Mouse (Mus musculus) gastrocnemius, postnatal 14 days (tissue): Measurements from ENCODE around the gene Utp6. TPM values are rescaled to one million over a fixed set of nuclear protein-coding genes. Genes with fewer than 3 reads are reported as not detected.

ENCODE experiments used
- DNase-seq: peaks from one replicate; pipeline ENCODE4 v3.0.0; 2021; ENCODE audit warnings: mixed read lengths
- intact Hi-C: fragments of 180-260 bp; cut with DNase I; formaldehyde crosslinking; loops from one replicate; pipeline ENCODE4 v1.15.1; 2025; ENCODE audit warnings: low total_unique reads
- total RNA-seq, 2 experiments: library from RNA; stranded (reverse); gene quantifications; 2 replicates each; pipeline ENCODE4 v1.2.3; 2021

The Utp6 gene
- total RNA-seq, 2 experiments from 2014 or later: 30.8 to 35.4 TPM

DNA sequence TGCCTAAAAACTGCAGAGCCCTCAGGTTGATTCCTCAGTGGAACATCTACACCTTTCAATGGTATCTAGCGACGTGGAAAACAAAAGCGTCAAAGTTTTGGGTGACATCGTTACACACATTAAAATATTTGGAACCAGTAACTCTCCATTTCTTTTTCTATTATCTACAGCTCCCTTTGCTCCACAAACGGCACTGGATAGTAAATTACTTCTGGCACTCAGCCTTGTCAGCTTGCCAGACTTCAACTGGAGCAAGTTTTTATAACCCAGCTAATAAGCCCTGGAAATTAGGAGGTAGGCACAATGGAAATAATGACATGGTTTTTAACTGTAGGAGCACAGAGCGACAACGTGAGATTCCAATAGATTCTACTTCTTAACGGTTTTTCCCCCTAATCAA is 3.7 kb upstream of the Utp6 start:
- intact Hi-C loops: no loop called here
- peak; percentile 11 for DNase-seq

DNA sequence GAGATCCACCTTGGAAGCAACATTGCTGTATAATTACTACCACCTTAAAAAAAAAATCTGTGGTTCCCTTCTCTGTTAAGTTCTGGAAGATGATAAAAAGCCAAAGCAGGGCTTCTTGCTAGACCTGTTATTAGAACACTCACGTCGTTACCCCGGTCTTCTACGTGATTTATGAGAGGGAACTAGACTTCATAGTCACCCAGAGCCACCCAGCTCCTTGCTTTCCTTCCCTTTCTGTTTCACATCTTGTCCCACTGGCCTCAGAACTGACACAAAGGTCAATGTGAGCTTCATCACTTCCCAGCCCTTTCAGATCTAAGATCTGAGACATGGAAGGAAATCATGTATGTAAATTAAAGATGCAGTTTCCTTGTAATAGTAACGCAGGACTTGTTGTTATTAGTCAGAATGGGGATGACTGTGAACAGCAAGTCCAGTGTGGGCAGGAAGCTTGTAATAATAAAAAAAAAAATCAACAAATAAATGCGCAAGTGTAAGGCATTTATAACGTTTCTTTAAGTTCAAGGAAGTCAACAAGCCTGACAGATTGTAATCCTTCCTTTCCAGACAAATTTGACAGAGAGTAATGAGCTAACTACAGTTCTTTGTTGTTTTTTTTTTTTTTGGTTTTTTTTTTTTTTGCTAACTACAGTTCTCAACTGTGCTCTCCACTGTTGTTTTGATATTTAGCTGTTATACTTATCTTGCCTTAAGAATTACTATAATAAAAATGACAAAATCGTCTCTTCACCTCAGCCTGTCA is 1.2 kb upstream of the Utp6 start:
- intact Hi-C loops: no loop called here
- DNase-seq: no peak

DNA sequence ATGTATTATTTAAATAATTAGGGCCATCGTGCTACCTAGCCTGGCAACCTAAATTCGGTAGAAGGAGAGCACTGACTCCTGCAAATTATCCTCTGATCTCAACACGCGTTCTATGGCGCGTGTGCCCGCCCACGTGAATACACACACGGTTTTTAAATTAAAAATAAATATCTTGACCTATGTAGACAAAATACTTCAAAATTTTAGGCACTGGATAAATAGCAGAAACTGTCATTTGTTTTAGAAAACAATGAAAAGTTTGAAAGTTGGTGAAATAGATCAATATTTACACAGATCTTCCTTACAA is 640 bp upstream of the Utp6 start:
- DNase-seq: no peak
- intact Hi-C loops: no loop called here

DNA sequence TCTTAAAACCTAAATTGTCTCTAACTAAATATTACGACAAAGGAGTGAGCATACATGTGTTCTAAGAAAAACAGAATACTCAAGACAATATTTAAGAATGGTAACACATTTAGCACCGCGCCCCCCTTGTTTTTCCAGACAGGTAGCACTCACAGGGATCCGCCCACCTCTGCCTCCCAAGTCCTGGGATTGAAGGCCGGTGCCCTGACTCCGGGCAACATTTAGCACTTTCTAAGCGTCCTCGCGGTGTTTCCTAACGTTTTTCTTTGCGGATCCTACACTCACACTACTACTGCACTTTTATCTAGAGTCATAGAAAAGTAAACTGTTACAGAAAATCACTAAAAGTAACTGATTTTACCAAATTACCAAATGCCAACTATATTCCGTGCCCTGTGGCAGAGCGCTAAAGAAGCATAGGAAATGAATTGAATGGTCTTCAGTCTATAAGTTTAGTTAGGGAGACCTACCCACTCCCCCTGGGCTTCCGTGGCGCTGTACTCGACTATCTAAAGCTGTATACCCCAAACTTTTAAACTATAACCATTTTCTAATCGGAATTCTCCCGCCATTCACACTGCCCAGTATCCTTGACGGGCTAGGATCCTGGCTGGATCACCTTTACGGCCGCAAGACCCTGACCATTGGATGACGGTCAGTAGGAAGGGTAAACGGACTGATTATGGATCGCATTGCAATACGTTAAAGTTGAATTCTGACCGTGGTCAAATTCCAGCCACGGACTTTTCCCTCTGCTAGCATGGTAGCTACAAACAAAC is 655 bp downstream of the Utp6 start:
- DNase-seq: no peak
- intact Hi-C loops: no loop called here

DNA sequence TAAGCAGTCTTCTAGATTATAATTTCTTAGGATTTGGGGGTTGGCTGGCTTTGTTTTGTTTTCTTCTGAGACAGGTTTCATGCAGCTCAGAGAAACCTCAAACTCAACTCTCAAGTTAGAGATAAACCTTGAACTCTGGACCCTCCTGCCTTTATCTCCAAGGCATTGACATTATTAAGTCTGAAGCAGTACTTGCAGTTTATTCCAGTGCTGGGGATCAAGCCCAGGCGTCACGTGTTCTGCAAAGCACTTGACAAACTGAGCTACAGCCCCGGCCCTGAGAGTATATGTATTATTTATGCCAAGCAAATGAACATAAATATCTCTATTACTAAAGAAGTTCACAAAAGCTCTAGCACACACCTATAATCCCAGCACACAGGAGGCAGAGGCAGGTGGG is 14.9 kb downstream of the Utp6 start:
- DNase-seq: no peak
- intact Hi-C loops: no loop called here

DNA sequence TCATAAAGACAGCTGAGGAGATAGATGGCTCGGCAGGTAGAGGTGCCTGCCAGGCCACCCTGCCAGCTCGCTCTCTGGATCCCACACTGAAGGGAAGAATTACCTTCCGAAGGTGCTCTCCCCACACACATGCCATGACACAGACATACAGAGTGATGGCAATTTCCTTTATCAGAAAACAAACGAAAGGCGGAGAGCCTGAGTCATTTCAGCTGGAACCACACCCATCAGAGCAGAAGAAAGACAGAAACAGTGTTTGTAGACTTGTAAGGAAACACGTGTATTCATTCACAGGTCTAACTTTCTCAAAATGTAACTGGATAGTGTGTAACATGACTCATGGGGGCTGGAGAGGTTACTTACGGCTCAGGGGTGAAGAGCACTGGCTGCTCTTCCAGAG is 18.6 kb downstream of the Utp6 start:
- intact Hi-C loops: no loop called here
- DNase-seq: no peak

DNA sequence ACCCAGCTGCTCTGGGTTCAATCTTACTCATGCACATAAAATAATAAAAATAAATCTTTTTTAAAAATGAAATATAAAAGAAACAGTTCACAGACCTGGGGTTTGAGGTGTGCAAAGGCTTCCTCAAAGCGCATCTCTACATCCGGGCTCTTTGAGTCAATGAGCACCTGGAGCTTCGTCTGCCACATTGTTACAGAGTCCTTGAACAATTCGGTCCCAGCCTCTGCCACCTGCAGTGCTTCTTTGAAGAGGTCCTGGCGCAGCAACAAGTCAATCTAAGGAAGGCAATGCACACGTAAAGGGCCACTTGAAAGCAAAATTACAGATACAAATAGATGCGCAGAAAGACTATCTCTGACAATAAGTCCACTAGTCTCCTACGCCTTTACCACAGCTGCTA is 19.1 kb downstream of the Utp6 start:
- intact Hi-C loops: no loop called here

DNA sequence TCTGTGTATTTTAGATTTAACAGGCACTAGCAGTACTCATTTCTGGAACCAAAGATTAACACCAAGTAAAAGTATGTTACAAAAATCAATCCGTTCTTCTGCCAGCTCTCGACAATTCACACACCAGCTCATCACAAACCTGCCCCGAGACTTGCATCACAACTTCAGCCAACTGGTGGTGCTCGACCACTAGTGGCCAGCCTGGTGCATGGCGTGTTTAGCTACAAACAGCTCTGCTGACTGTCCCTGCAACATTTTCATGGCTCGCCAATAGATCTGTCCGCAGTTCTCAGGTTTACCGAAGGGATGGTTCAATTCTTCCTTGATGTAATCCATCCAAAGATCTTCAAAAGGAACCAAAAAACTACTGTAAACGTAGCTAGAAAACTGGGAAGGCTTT is 26.4 kb downstream of the Utp6 start:
- no peak for DNase-seq
- intact Hi-C loops: no loop called here

More for the DNA sequence above, 19.1 kb downstream of the Utp6 start:
- no peak for DNase-seq

DNA sequence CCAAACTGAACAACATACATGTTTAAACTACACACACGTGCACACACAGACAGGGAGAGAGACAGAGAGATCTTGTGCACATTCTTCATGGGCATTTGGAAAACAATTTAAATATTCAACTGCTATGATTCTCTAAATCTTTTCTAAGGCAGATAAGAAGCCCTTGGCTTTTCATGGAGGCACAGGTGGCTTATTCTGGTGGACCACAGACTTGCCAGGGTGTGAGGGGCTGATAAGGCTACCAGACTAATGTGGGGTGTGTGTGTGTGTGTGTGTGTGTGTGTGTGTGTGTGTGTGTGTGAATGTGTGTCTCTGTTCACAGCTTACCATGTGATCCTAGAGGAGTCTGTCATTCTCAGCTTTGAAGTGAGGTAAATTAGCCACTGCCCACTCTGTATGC is 39.4 kb downstream of the Utp6 start:
- intact Hi-C loops: loop anchor here (5.0 to 10.0 kb wide), 2 partner anchors 210 to 308 kb away; no protein-coding TSS in a partner anchor
- no peak for DNase-seq

DNA sequence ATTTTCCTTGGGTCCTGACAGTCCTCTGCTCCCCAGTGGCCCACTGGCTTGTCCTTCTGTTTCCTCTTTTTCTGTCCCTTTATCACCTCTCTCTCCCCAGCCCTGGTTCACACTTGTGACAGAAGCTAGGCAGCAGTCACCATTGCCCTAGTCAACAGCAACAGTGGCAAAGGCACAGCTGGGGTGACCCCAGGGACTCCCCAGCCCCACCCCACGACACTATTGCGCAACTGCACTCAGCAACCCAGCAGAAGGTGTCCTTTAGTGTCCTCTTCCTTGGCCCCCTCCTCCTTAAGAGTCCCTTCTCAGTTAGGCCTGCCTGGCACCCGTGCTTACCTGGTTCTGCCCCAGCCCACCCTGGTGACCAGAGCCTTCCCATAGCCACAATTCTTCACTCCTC is 40.0 kb downstream of the Utp6 start:
- intact Hi-C loops: loop anchor here (5.0 to 10.0 kb wide), 2 partner anchors 210 to 307 kb away; no protein-coding TSS in a partner anchor
- no peak for DNase-seq

DNA sequence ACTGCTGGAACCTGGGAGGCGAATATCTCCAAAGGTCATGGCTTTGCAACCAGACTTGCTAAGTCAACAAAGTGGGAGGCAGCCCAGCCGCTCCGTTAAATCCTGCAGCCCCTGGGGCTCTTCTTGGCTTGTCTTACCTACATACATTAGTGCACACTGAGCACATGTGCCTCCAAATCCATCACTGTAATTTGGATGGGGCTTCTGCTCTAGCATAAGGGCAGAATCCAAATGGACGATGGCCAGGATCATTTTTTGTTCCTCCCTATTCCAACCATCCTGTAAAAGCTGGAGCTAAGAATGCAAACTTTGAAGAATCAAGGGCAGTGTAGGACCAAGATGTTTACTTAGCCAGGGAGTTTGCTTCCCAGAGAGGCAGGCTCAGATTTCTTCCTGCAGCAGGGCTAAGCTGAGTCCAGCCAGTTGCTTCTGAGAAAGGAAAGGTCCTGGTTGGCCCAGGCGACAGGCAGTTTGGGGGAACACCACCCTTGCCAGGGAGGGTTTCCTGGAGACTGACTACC is 41.6 kb downstream of the Utp6 start:
- intact Hi-C loops: loop anchor here (5.0 to 10.0 kb wide), 2 partner anchors 208 to 306 kb away; no protein-coding TSS in a partner anchor

DNA sequence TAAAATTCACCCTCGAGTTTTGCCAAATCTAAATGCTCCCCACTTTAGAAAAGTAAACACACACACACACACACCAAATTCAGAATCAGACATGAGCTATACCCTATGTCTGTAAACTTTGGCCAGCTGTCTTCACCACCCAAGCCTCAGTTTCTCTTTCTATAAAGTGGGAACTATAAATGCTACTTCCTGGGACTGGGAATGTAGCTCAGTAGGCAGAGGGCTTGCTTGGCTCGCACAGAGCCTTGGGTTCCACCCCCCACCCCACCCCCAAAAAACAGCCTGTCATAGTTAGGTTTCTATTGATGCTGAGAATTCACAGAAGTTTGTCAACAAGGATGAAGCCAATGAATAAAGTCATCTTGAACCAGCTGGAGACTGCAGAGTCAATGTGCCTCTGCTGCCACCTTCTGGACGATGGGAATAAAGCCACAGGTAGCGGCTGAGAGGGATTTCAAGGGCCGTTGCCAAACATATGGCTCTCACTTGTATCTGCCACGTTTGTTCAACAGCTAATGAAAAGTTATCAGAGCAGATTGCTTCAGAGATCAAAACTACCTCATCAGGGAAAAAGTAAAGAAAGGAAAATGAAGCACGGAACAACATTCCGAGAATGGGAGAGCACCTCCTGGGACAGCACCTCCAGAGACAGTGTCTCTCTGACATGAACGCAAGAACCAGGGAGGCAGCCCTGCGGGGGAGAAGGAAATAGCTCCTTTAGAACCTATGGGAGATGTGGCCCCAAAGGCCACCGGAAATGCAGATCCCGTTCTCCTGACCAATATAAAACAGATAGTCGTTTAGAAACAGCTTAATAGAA is 42.3 kb downstream of the Utp6 start:
- DNase-seq: peak; percentile 82
- intact Hi-C loops: loop anchor here (5.0 to 10.0 kb wide), 3 partner anchors 115 to 305 kb away; no protein-coding TSS in a partner anchor

More for the DNA sequence above, 41.6 kb downstream of the Utp6 start:
- no peak for DNase-seq

DNA sequence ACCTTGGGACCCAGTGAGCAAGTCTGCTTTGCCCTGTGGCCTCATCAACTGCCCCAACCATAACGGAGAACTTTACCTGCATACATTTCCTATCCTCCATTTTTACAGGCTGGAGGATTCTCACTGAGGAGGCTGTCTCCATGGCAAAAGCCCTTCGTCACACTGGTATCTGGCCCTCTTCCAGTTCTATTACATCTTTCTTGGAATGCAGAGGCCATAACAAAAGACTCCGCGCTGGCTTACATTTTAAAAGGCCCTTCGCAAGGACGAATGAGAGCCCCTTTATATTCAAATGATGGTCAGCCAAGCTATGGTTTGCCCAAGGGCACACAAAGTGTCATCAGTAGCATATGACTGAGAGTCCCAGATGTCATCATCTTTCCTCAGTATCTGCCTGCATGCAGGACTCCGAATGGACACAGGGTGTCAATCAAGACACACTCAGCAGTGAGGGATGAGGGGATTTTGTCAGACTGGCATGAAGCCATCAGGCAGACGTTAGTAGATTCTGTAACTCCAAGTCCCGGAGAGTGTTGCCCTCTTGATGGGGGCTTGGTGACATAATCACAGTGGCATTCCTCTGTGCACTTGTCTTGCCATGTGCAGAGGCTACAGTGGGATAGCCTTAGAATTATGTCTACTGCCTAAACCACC is 46.4 kb downstream of the Utp6 start:
- intact Hi-C loops: loop anchor here (10.0 kb wide), 1 partner anchor 111 kb away; no protein-coding TSS in a partner anchor
- no peak for DNase-seq

DNA sequence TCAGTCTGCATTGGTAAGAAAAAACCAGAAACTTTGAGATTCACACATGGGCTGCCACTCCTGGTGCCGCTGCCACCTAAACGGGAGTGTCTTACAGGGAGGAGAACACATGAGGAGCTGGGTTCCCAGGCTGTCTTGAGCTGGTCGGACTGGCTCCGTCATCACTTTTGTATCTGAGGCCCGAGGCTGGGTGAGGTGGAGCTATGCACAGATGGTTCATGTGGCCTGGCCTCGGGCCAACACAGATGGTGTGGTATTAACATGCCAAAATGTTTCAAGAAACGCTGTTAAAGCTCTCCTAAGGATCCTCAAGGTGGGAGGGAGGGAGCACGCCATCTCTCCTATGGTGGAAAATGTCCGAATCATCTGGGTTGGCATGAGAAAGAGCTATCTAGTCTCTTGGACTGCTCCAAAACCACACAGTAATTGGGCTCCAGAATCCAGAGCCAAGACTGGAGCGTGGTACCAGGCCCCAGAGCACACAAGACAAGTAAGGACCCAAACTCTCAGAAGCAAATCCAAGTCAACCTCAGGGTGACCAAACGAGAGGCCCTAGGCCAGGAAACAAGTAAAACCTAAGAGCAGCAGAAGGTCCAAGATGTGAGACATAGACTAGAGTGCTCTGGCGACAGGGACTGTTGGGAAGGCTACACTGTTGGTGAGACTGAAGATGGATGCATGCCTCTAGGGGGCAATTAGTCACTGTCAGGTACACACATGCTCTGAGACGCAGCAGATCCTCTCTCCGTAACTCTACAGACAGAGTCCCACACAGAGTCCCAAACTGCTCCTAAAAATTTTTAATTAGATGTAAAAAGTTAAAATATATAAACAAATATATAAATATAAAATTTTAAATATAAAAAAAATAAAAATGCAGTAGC is 53.3 kb downstream of the Utp6 start:
- peak; percentile 57 for DNase-seq
- intact Hi-C loops: no loop called here

DNA sequence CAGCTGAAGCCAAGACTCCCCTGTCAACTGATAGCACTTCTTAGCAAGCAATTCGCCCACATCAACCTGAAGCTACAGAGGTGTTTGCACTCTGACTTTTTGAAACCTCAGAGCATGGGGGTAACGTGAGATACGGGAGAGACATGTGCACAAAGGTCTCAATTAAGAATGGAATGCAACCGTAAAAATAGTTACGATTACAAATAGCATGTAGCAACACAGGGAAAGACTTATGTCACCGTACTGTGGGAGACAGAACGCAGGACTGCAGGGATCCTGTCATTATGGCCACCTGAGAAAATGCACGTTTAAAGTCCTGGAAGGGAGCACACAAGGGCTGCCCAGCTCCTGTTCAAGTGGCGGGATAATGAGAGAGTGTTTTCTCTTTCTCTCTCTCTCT is 55.3 kb downstream of the Utp6 start:
- intact Hi-C loops: no loop called here
- no peak for DNase-seq

DNA sequence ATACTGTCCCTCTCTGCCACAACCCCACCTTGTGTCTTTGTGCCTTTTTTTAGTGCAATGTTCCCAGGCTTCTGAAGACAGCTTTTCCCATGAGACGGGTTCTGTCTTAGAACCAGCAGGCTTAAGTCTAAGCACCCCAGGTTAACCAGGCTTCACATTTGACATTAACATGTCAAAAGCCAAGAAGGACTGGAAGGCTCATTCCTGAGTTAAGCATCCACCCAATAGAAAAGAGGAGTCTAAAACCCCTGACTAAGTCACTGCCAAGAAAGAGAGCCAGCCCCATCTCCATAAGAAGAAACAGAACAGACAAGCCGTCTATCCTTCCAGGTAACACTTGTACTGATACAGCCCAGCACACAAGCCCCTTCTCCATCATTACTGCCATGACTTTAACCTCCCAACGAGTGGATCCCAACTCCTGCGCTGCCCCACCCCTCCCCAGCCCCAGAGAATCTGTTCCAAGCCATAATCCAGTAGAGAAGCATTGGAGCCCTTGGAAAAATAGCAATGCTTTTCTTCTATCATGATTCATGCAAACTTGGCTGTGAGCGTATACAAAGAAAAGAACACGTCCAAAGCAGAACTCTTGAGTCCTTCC is 59.2 kb downstream of the Utp6 start:
- no peak for DNase-seq
- intact Hi-C loops: no loop called here

DNA sequence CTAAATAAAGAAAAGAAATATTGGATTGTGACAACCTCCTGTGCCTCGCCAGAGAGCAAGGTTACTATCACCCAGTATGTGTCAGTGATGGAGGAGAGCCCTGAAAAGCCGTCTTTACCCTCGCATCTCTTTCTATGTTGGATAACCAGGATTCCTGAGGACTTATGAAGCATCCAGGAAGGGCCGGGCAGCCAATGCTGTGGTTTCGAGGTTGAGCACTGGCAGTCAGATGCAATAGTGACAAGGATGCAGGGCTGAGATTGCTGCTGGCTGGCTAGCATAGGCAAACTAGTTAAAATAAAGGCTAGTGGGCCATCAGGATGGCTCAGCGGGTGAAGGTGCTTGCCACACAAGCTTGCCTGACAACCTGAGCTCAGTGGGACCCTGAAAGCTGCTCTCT is 61.0 kb downstream of the Utp6 start:
- intact Hi-C loops: no loop called here

DNA sequence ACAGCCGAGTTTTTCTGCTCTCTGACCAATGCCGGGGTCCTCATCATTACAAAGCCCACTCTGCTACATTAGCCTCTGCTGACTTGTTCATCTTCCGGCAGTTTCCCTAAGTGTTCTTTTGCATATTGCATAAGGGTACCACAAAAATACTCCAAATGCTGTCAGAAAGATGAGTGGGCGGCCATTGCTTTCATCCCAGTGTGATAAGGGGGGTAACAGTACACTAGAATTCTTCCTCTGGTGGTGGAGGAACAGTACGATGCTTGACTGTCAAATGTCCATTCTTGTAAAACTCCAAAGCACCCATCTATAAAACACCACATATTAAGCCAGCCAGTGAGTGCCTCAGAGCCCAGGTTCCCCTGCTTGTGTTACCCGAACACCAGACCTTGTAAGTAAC is 69.9 kb downstream of the Utp6 start:
- DNase-seq: no peak
- intact Hi-C loops: no loop called here

More for the DNA sequence above, 61.0 kb downstream of the Utp6 start:
- DNase-seq: no peak
